ENCODE assay signal across 8 mouse cellular contexts in genomic region chr13:112673899-112674447, GRCm38 (mm10). TPM values are rescaled to one million over a fixed set of nuclear protein-coding genes. Genes with fewer than 3 reads are reported as not detected.
DNase-seq lines count a peak whose midpoint lies in the region; ATAC-seq and TF ChIP-seq lines count a peak whose summit lies in the region.

No protein-coding gene starts in this region.

- DNase-seq in Muller cell, postnatal 12 days (ENCODE audit: inconsistent ontology term) = peak; percentile 77
- peak; percentile 43 for DNase-seq in cerebellum, adult 11 months
- DNase-seq in forebrain, embryonic 14.5 days (ENCODE audit: low spot score) = peak; percentile 96
- peak; percentile 45 to 78 for DNase-seq in layer of hippocampus, adult 18-20 months (ENCODE audit: low spot score in 2 of 2)
- peak; percentile 95 for DNase-seq in lung, embryonic 14.5 days
- DNase-seq in ovary, postnatal 36 days (ENCODE audit: low spot score) = peak; percentile 29
- peak; percentile 46 to 51 for DNase-seq in urinary bladder, postnatal 36 days (ENCODE audit: low spot score in 2 of 2)

- 12% methylated on average over 9 of the region's 9 CpGs for WGBS in forebrain, embryonic 14.5 days
- WGBS in lung, embryonic 14.5 days = 10% methylated on average over 9 of the region's 9 CpGs

- H3K36me3 ChIP-seq in forebrain, embryonic 14.5 days (ENCODE audit: control insufficient read depth, insufficient read depth, low read length) = peaks cover 14% of the 10 kb centered on the region; the same call in 1 of the 2 replicates
- H3K36me3 ChIP-seq in lung, embryonic 14.5 days (ENCODE audit: insufficient read depth) = no peaks in the 10 kb centered on the region

- no peak overlapping the region for H3K4me3 ChIP-seq in forebrain, embryonic 14.5 days (ENCODE audit: low read depth, low read length)
- H3K4me3 ChIP-seq in lung, embryonic 14.5 days (ENCODE audit: low read depth, low read length) = no peak overlapping the region

- ATAC-seq in forebrain, embryonic 14.5 days = peak; percentile 95
- ATAC-seq in hematopoietic stem cell, adult 5-6 weeks (replicated peaks in 1 of 2; ENCODE audit: insufficient read depth in 1 of 2, low FRiP score in 2 of 2, low TSS enrichment in 1 of 2, low read depth in 1 of 2, poor library complexity in 2 of 2, severe bottlenecking in 2 of 2) = peak; percentile 62 to 82; a peak in 3 of 4 replicates
- peak; percentile 88 for ATAC-seq in lung, embryonic 14.5 days (ENCODE audit: insufficient read depth)

- no peaks in the 10 kb centered on the region for H3K4me1 ChIP-seq in forebrain, embryonic 14.5 days (ENCODE audit: control insufficient read depth, insufficient read depth, low read length)
- H3K4me1 ChIP-seq in lung, embryonic 14.5 days (ENCODE audit: insufficient read depth) = no peaks in the 10 kb centered on the region

- H3K27me3 ChIP-seq in forebrain, embryonic 14.5 days (replicated peaks; ENCODE audit: control insufficient read depth, insufficient read depth, low read length) = no peaks in the 10 kb centered on the region
- H3K27me3 ChIP-seq in lung, embryonic 14.5 days (ENCODE audit: insufficient read depth, low read length) = no peaks in the 10 kb centered on the region

- no peak overlapping the region for H3K9ac ChIP-seq in forebrain, embryonic 14.5 days (ENCODE audit: low read length)
- no peak overlapping the region for H3K9ac ChIP-seq in lung, embryonic 14.5 days

- no peaks in the 10 kb centered on the region for H3K9me3 ChIP-seq in forebrain, embryonic 14.5 days (replicated peaks; ENCODE audit: control insufficient read depth, low read length)
- no peaks in the 10 kb centered on the region for H3K9me3 ChIP-seq in lung, embryonic 14.5 days (ENCODE audit: low read depth, low read length)

- H3K4me2 ChIP-seq in forebrain, embryonic 14.5 days (ENCODE audit: low read length) = no peak overlapping the region
- no peak overlapping the region for H3K4me2 ChIP-seq in lung, embryonic 14.5 days

- peak; percentile 96 for TF ChIP-seq CTCF in lung, embryonic 14.5 days (IDR thresholded peaks at IDR 0.05; ENCODE audit: low read depth)

- H3K27ac ChIP-seq in forebrain, embryonic 14.5 days (ENCODE audit: low read depth, low read length) = no peak overlapping the region
- H3K27ac ChIP-seq in lung, embryonic 14.5 days (ENCODE audit: low read depth) = no peak overlapping the region

RNA-seq across cellular contexts. Expression of gene Slc38a9, which starts 13.4 kb away (rescaled TPM):
- polyA plus RNA-seq in forebrain, embryonic 14.5 days (2014; fragmentation: Nextera tagmentation; extraction: Ambion mirVana) = 16.8 and 21.7 TPM in 2 replicates
- 31.2 and 40.8 TPM in 2 replicates for total RNA-seq in hematopoietic stem cell, adult 5-6 weeks (2017)
- total RNA-seq in layer of hippocampus, adult 18-20 months (2021) = 10 to 100 TPM; 24.9 to 26.0 TPM
- polyA plus RNA-seq in lung, embryonic 14.5 days (2014; fragmentation: Nextera tagmentation; extraction: Ambion mirVana) = 9.4 and 13.1 TPM in 2 replicates

RNA-seq across cellular contexts. Expression of gene Ddx4, which starts 21.7 kb away (rescaled TPM):
- 0.70 and 0.93 TPM in 2 replicates for polyA plus RNA-seq in forebrain, embryonic 14.5 days (2014; fragmentation: Nextera tagmentation; extraction: Ambion mirVana)
- total RNA-seq in hematopoietic stem cell, adult 5-6 weeks (2017) = 20.5 and 33.5 TPM in 2 replicates
- total RNA-seq in layer of hippocampus, adult 18-20 months (2021) = 1 to 10 TPM; 1.6 to 2.0 TPM
- polyA plus RNA-seq in lung, embryonic 14.5 days (2014; fragmentation: Nextera tagmentation; extraction: Ambion mirVana) = 0.19 and 0.38 TPM in 2 replicates

Comparison
In these comparisons a context has a peak if more than half of its experiments do, and no peak if none do; other contexts are left out.
1. DNase-seq: peak in every context shown above with its lines; median percentile 96 in forebrain, embryonic 14.5 days; 95 in lung, embryonic 14.5 days; 77 in Muller cell, postnatal 12 days; 62 in layer of hippocampus, adult 18-20 months; 48 in urinary bladder, postnatal 36 days; 43 in cerebellum, adult 11 months; 29 in ovary, postnatal 36 days.